Mouse (Mus musculus) midbrain, embryonic 11.5 days (tissue): ENCODE measurements at regions not wholly inside any gene's neighbourhood (a gene's known extent, or its start where the extent isn't known, plus 50 kb on each side); places are given as distances from the start of the nearest gene placed in this dataset.

Experiments used
- ATAC-seq: fragments of 200-750 bp; cut with Nextera tagmentation; 2 replicates; pipeline ENCODE4 v1.8.0; 2017; ENCODE audit warnings: moderate TSS enrichment, moderate library complexity; ENCODE audit not compliant: low FRiP score
- DNase-seq: peaks from one replicate; pipeline ENCODE4 v3.0.0; 2015; ENCODE audit warnings: low spot score; ENCODE audit errors: missing footprints
- H3K27ac ChIP-seq: fragments of 300-500 bp; sonication (generic); 2 replicates; pipeline ENCODE4 v1.5.1; 2014; ENCODE audit warnings: low read depth, low read length
- H3K27me3 ChIP-seq: fragments of 300-500 bp; sonication (generic); 2 replicates; pipeline ENCODE4 v1.6.1; 2014; ENCODE audit warnings: mild to moderate bottlenecking, low read length, moderate library complexity, mixed read lengths; ENCODE audit not compliant: control insufficient read depth, insufficient read depth
- H3K36me3 ChIP-seq: fragments of 300-500 bp; sonication (generic); 2 replicates; pipeline ENCODE4 v1.6.1; 2014; ENCODE audit warnings: mild to moderate bottlenecking, low read length, moderate library complexity, mixed read lengths; ENCODE audit not compliant: control insufficient read depth, insufficient read depth
- H3K4me1 ChIP-seq: fragments of 300-500 bp; sonication (generic); 2 replicates; pipeline ENCODE4 v1.6.1; 2014; ENCODE audit warnings: low read length; ENCODE audit not compliant: control insufficient read depth, insufficient read depth
- H3K4me2 ChIP-seq: fragments of 300-500 bp; sonication (generic); 2 replicates; pipeline ENCODE4 v1.6.1; 2014; ENCODE audit warnings: mild to moderate bottlenecking, moderate library complexity
- H3K4me3 ChIP-seq: fragments of 300-500 bp; sonication (generic); 2 replicates; pipeline ENCODE4 v1.5.1; 2014; ENCODE audit warnings: low read depth, low read length
- H3K9ac ChIP-seq: fragments of 300-500 bp; sonication (generic); 2 replicates; pipeline ENCODE4 v1.6.1; 2014; ENCODE audit warnings: low read length
- H3K9me3 ChIP-seq: fragments of 300-500 bp; sonication (generic); 2 replicates; pipeline ENCODE4 v1.6.1; 2016; ENCODE audit warnings: low read length; ENCODE audit not compliant: control insufficient read depth
- WGBS: fragments of 180-500 bp; shearing (Covaris S2); extraction: QIAGEN DNeasy Blood & Tissue Kit; methylation state at CpG from one replicate; pipeline ENCODE4 v1.1.7; 2014; 5-methylcytosine and 5-hydroxymethylcytosine counted together

GRCm38 (mm10) chr12:12621506-12621905 is 320.2 kb downstream of the Mycn start:
- ATAC-seq (no peak), DNase-seq (no peak)
- Histone ChIP-seq H3K27me3 (no peaks in the 10 kb centered on the region), H3K4me3 (no peak overlapping the region), H3K36me3 (no peaks in the 10 kb centered on the region), H3K4me1 (peaks cover 17% of the 10 kb centered on the region), H3K27ac (no peak overlapping the region), H3K9ac (no peak overlapping the region), H3K9me3 (no peaks in the 10 kb centered on the region), H3K4me2 (no peak overlapping the region)
- 88% methylated on average over 9 of the region's 9 CpGs for WGBS

GRCm38 (mm10) chr12:12620316-12620715 is 321.4 kb downstream of the Mycn start:
- WGBS, result 83% methylated on average over 5 of the region's 5 CpGs
- H3K9me3 ChIP-seq, result no peaks in the 10 kb centered on the region
- no peaks in the 10 kb centered on the region for H3K27me3 ChIP-seq
- no peak overlapping the region for H3K4me3 ChIP-seq
- no peak overlapping the region for H3K4me2 ChIP-seq
- ATAC-seq (no peak), DNase-seq (no peak)
- H3K9ac ChIP-seq, result no peak overlapping the region
- H3K4me1 ChIP-seq, result peaks cover 17% of the 10 kb centered on the region
- H3K36me3 ChIP-seq, result no peaks in the 10 kb centered on the region
- no peak overlapping the region for H3K27ac ChIP-seq

- H3K4me3 ChIP-seq, result no peak overlapping the region
- ATAC-seq (no peak), DNase-seq (no peak)
- H3K9ac ChIP-seq, result no peak overlapping the region
- 64% methylated on average over 5 of the region's 5 CpGs for WGBS
- H3K4me1 ChIP-seq, result peaks cover 12% of the 10 kb centered on the region
- no peaks in the 10 kb centered on the region for H3K9me3 ChIP-seq
- no peaks in the 10 kb centered on the region for H3K36me3 ChIP-seq
- H3K4me2 ChIP-seq, result no peak overlapping the region
- no peaks in the 10 kb centered on the region for H3K27me3 ChIP-seq
- no peak overlapping the region for H3K27ac ChIP-seq
Measured at GRCm38 (mm10) chr12:12619431-12619830, 322.3 kb downstream of the Mycn start.

- Histone ChIP-seq H3K9ac (no peak overlapping the region), H3K9me3 (no peaks in the 10 kb centered on the region), H3K27me3 (no peaks in the 10 kb centered on the region), H3K36me3 (no peaks in the 10 kb centered on the region), H3K4me2 (no peak overlapping the region), H3K27ac (no peak overlapping the region), H3K4me1 (no peaks in the 10 kb centered on the region; the same call in 1 of the 2 replicates), H3K4me3 (no peak overlapping the region)
- 82% methylated on average over 3 of the region's 3 CpGs for WGBS
- no peak for ATAC-seq
- DNase-seq, result no peak
Measured at GRCm38 (mm10) chr12:12612520-12612919, 329.2 kb downstream of the Mycn start.

GRCm38 (mm10) chr12:12610861-12611260 is 330.9 kb downstream of the Mycn start:
- ATAC-seq, result peak; percentile 70; the same call in 1 of the 2 replicates
- no peaks in the 10 kb centered on the region; the same call in 1 of the 2 replicates for H3K4me1 ChIP-seq

GRCm38 (mm10) chr12:12607995-12608394 is 333.7 kb downstream of the Mycn start:
- WGBS, result 88% methylated on average over 4 of the region's 4 CpGs
- Histone ChIP-seq H3K4me3 (no peak overlapping the region), H3K27ac (no peak overlapping the region), H3K4me1 (no peaks in the 10 kb centered on the region; the same call in 1 of the 2 replicates), H3K4me2 (no peak overlapping the region), H3K27me3 (no peaks in the 10 kb centered on the region), H3K36me3 (no peaks in the 10 kb centered on the region), H3K9me3 (no peaks in the 10 kb centered on the region), H3K9ac (no peak overlapping the region)
- DNase-seq (no peak), ATAC-seq (no peak)

More at GRCm38 (mm10) chr12:12610861-12611260, 330.9 kb downstream of the Mycn start:
- Histone ChIP-seq H3K4me3 (no peak overlapping the region), H3K9ac (no peak overlapping the region), H3K36me3 (no peaks in the 10 kb centered on the region), H3K9me3 (no peaks in the 10 kb centered on the region), H3K27ac (no peak overlapping the region), H3K4me2 (no peak overlapping the region), H3K27me3 (no peaks in the 10 kb centered on the region)
- DNase-seq, result no peak
- 72% methylated on average over 4 of the region's 4 CpGs for WGBS

- Histone ChIP-seq H3K9me3 (no peaks in the 10 kb centered on the region), H3K27ac (no peak overlapping the region), H3K36me3 (no peaks in the 10 kb centered on the region), H3K27me3 (no peaks in the 10 kb centered on the region), H3K4me3 (no peak overlapping the region), H3K4me1 (no peaks in the 10 kb centered on the region; the same call in 1 of the 2 replicates), H3K4me2 (no peak overlapping the region), H3K9ac (no peak overlapping the region)
- 94% methylated on average over 6 of the region's 6 CpGs for WGBS
- ATAC-seq (no peak), DNase-seq (no peak)
Measured at GRCm38 (mm10) chr12:12606911-12607310, 334.8 kb downstream of the Mycn start.

- 94% methylated on average over 3 of the region's 3 CpGs for WGBS
- no peak for ATAC-seq
Measured at GRCm38 (mm10) chr12:12605495-12605894, 336.2 kb downstream of the Mycn start.

GRCm38 (mm10) chr12:12601362-12601761 is 339.4 kb downstream of the Fam49a start:
- Histone ChIP-seq H3K27me3 (no peaks in the 10 kb centered on the region), H3K4me2 (no peak overlapping the region), H3K36me3 (no peaks in the 10 kb centered on the region), H3K9me3 (no peaks in the 10 kb centered on the region), H3K9ac (no peak overlapping the region), H3K27ac (no peak overlapping the region), H3K4me1 (no peaks in the 10 kb centered on the region), H3K4me3 (no peak overlapping the region)
- no peak for DNase-seq
- no peak for ATAC-seq
- 64% methylated on average over 2 of the region's 2 CpGs for WGBS

More at GRCm38 (mm10) chr12:12605495-12605894, 336.2 kb downstream of the Mycn start:
- no peak overlapping the region for H3K4me2 ChIP-seq
- no peak overlapping the region for H3K27ac ChIP-seq
- no peak overlapping the region for H3K4me3 ChIP-seq
- no peaks in the 10 kb centered on the region for H3K27me3 ChIP-seq
- H3K9ac ChIP-seq, result no peak overlapping the region
- H3K9me3 ChIP-seq, result no peaks in the 10 kb centered on the region
- H3K36me3 ChIP-seq, result no peaks in the 10 kb centered on the region
- no peaks in the 10 kb centered on the region for H3K4me1 ChIP-seq
- no peak for DNase-seq
